Mouse (Mus musculus) heart, embryonic 13.5 days (tissue): ENCODE measurements around the gene Abhd14a. TPM values are rescaled to one million over a fixed set of nuclear protein-coding genes. Genes with fewer than 3 reads are reported as not detected.

Experiments
- ATAC-seq: fragments of 200-750 bp; cut with Nextera tagmentation; 2 replicates; pipeline ENCODE4 v1.8.0; 2017; ENCODE audit warnings: moderate TSS enrichment; ENCODE audit not compliant: insufficient number of reproducible peaks, low FRiP score, low TSS enrichment; ENCODE audit errors: extremely low read depth
- H3K27ac ChIP-seq: fragments of 300-500 bp; sonication (generic); replicated peaks from 2 replicates; pipeline ENCODE4 v1.5.1; 2015; ENCODE audit warnings: moderate library complexity, mild to moderate bottlenecking, inconsistent platforms
- H3K27me3 ChIP-seq: fragments of 300-500 bp; sonication (generic); replicated peaks from 2 replicates; pipeline ENCODE4 v1.6.1; 2015; ENCODE audit warnings: mild to moderate bottlenecking, inconsistent platforms
- H3K36me3 ChIP-seq: fragments of 300-500 bp; sonication (generic); 2 replicates; pipeline ENCODE4 v1.6.1; 2015; ENCODE audit warnings: mild to moderate bottlenecking, inconsistent platforms
- H3K4me1 ChIP-seq: fragments of 300-500 bp; sonication (generic); 2 replicates; pipeline ENCODE4 v1.6.1; 2015; ENCODE audit warnings: inconsistent platforms
- H3K4me2 ChIP-seq: fragments of 300-500 bp; sonication (generic); 2 replicates; pipeline ENCODE4 v1.6.1; 2015; ENCODE audit warnings: inconsistent platforms, mild to moderate bottlenecking, moderate library complexity
- H3K4me3 ChIP-seq: fragments of 300-500 bp; sonication (generic); 2 replicates; pipeline ENCODE4 v1.5.1; 2015; ENCODE audit warnings: moderate library complexity, mild to moderate bottlenecking, inconsistent platforms
- H3K9ac ChIP-seq: fragments of 300-500 bp; sonication (generic); 2 replicates; pipeline ENCODE4 v1.6.1; 2015; ENCODE audit warnings: inconsistent platforms, mild to moderate bottlenecking, moderate library complexity
- H3K9me3 ChIP-seq: fragments of 300-500 bp; sonication (generic); 2 replicates; pipeline ENCODE4 v1.6.1; 2016; ENCODE audit warnings: inconsistent platforms
- WGBS: fragments of 180-500 bp; shearing (Covaris S2); methylation state at CpG from one replicate; pipeline ENCODE4 v1.1.7; 2015; ENCODE audit warnings: mixed read lengths; 5-methylcytosine and 5-hydroxymethylcytosine counted together
- polyA plus RNA-seq: library from polyadenylated mRNA; unstranded; fragments of >200 nt; fragmentation: Nextera tagmentation; extraction: Ambion mirVana; gene quantifications from 2 replicates; pipeline ENCODE4 v1.2.1, GENCODE M21; 2015

The Abhd14a gene
- polyA plus RNA-seq, 1 experiment from 2014 or later: 44.8 TPM

- H3K4me1 ChIP-seq: peaks cover 56% of the 10 kb centered on the region
Observed at GRCm38 (mm10) chr9:106457920-106458319, 10.4 kb upstream of the Abhd14a start.

GRCm38 (mm10) chr9:106457163-106457559, 9.7 kb upstream of the Abhd14a start:
- peaks cover 64% of the 10 kb centered on the region for H3K4me1 ChIP-seq
- 56% methylated on average over 9 of the region's 9 CpGs for WGBS
- H3K4me3 ChIP-seq: peak overlapping the region; percentile 68

More at GRCm38 (mm10) chr9:106457920-106458319, 10.4 kb upstream of the Abhd14a start:
- peaks cover 39% of the 10 kb centered on the region for H3K36me3 ChIP-seq
- no peak overlapping the region; the same call in 1 of the 2 replicates for H3K4me2 ChIP-seq
- 0 out of 2 replicates have a peak overlapping the region, but pooled peaks have one; percentile 84 for H3K27ac ChIP-seq
- no peaks in the 10 kb centered on the region for H3K9me3 ChIP-seq
- no peak for ATAC-seq
- H3K27me3 ChIP-seq: no peaks in the 10 kb centered on the region; the same call in 1 of the 2 replicates
- 64% methylated on average over 5 of the region's 5 CpGs for WGBS
- no peak overlapping the region for H3K4me3 ChIP-seq
- H3K9ac ChIP-seq: peak overlapping the region; percentile 52

GRCm38 (mm10) chr9:106456325-106457162, 9.1 kb upstream of the Abhd14a start:
- peak overlapping the region; percentile 88 for H3K9ac ChIP-seq
- peak overlapping the region; percentile 84 for H3K27ac ChIP-seq
- H3K27me3 ChIP-seq: no peaks in the 10 kb centered on the region
- ATAC-seq: no peak
- 39% methylated on average over 15 of the region's 15 CpGs for WGBS
- peaks cover 27% of the 10 kb centered on the region for H3K36me3 ChIP-seq
- H3K4me1 ChIP-seq: peaks cover 68% of the 10 kb centered on the region
- no peaks in the 10 kb centered on the region for H3K9me3 ChIP-seq
- H3K4me3 ChIP-seq: peak overlapping the region; percentile 68
- peak overlapping the region; percentile 95 for H3K4me2 ChIP-seq

More at GRCm38 (mm10) chr9:106457163-106457559, 9.7 kb upstream of the Abhd14a start:
- Histone ChIP-seq H3K27ac (peak overlapping the region; percentile 84), H3K9me3 (no peaks in the 10 kb centered on the region), H3K27me3 (no peaks in the 10 kb centered on the region), H3K36me3 (peaks cover 33% of the 10 kb centered on the region), H3K9ac (peak overlapping the region; percentile 88), H3K4me2 (peak overlapping the region; percentile 95)
- ATAC-seq: no peak

GRCm38 (mm10) chr9:106454888-106455681, 7.6 kb upstream of the Abhd14a start:
- peaks cover 13% of the 10 kb centered on the region for H3K36me3 ChIP-seq
- peak overlapping the region; percentile 84 for H3K27ac ChIP-seq
- no peaks in the 10 kb centered on the region for H3K9me3 ChIP-seq
- peaks cover 3% of the 10 kb centered on the region; the same call in 1 of the 2 replicates for H3K27me3 ChIP-seq
- WGBS: 3% methylated on average over 17 of the region's 17 CpGs
- peak overlapping the region; percentile 95 for H3K4me2 ChIP-seq
- H3K4me1 ChIP-seq: peaks cover 83% of the 10 kb centered on the region
- H3K9ac ChIP-seq: peak overlapping the region; percentile 88
- no peak for ATAC-seq
- peak overlapping the region; percentile 68 for H3K4me3 ChIP-seq

- Histone ChIP-seq H3K27ac (peak overlapping the region; percentile 84), H3K9ac (peak overlapping the region; percentile 88), H3K4me1 (peaks cover 88% of the 10 kb centered on the region), H3K27me3 (peaks cover 3% of the 10 kb centered on the region; the same call in 1 of the 2 replicates), H3K4me2 (peak overlapping the region; percentile 95), H3K36me3 (peaks cover 8% of the 10 kb centered on the region; the same call in 1 of the 2 replicates), H3K9me3 (no peaks in the 10 kb centered on the region), H3K4me3 (peak overlapping the region; percentile 68)
- no peak; the same call in 1 of the 2 replicates for ATAC-seq
- 2% methylated on average over 16 of the region's 20 CpGs for WGBS
Observed at GRCm38 (mm10) chr9:106454071-106454761, 6.7 kb upstream of the Abhd14a start.

- ATAC-seq: peak; percentile 58
- Histone ChIP-seq H3K27me3 (peaks cover 3% of the 10 kb centered on the region; the same call in 1 of the 2 replicates), H3K4me1 (peaks cover 87% of the 10 kb centered on the region), H3K4me2 (peak within 1 kb of the TSS; percentile 95), H3K4me3 (peak within 1 kb of the TSS; percentile 68), H3K36me3 (0 out of 2 replicates have a peak, but pooled peaks cover 8% of the 10 kb centered on the region), H3K9me3 (no peaks in the 10 kb centered on the region), H3K9ac (peak within 1 kb of the TSS; percentile 88), H3K27ac (peak within 1 kb of the TSS; percentile 84)
- WGBS: under 1% methylated on average over 38 of the region's 74 CpGs
Observed at GRCm38 (mm10) chr9:106453271-106454070, 6.0 kb upstream of the Abhd14a start, which contains the start of gene Pcbp4. Gene Pcbp4 (plus strand): TSS chr9:106453291.

- Histone ChIP-seq H3K36me3 (0 out of 2 replicates have a peak, but pooled peaks cover 1% of the 10 kb centered on the region), H3K4me3 (peak overlapping the region; percentile 68), H3K9ac (peak overlapping the region; percentile 88), H3K4me1 (peaks cover 86% of the 10 kb centered on the region), H3K4me2 (peak overlapping the region; percentile 95), H3K27ac (peak overlapping the region; percentile 84), H3K27me3 (peaks cover 3% of the 10 kb centered on the region; the same call in 1 of the 2 replicates), H3K9me3 (no peaks in the 10 kb centered on the region)
- no peak for ATAC-seq
- WGBS: 5% methylated on average over 6 of the region's 7 CpGs
Observed at GRCm38 (mm10) chr9:106452821-106453220, 5.3 kb upstream of the Abhd14a start.

GRCm38 (mm10) chr9:106452351-106452750, 4.9 kb upstream of the Abhd14a start:
- 0 out of 2 replicates have a peak overlapping the region, but pooled peaks have one; percentile 88 for H3K9ac ChIP-seq
- ATAC-seq: no peak
- peak overlapping the region; percentile 84 for H3K27ac ChIP-seq
- H3K4me1 ChIP-seq: peaks cover 84% of the 10 kb centered on the region
- H3K4me3 ChIP-seq: peak overlapping the region; percentile 68; the same call in 1 of the 2 replicates
- no peaks in the 10 kb centered on the region for H3K36me3 ChIP-seq
- 44% methylated on average over 6 of the region's 6 CpGs for WGBS
- H3K4me2 ChIP-seq: peak overlapping the region; percentile 95
- H3K27me3 ChIP-seq: peaks cover 3% of the 10 kb centered on the region; the same call in 1 of the 2 replicates
- no peaks in the 10 kb centered on the region for H3K9me3 ChIP-seq

- no peak overlapping the region for H3K4me2 ChIP-seq
- H3K9ac ChIP-seq: no peak overlapping the region; the same call in 1 of the 2 replicates
- no peak for ATAC-seq
Observed at GRCm38 (mm10) chr9:106451899-106452298, 4.4 kb upstream of the Abhd14a start.

GRCm38 (mm10) chr9:106451298-106451697, 3.8 kb upstream of the Abhd14a start:
- Histone ChIP-seq H3K9me3 (no peaks in the 10 kb centered on the region), H3K9ac (peak overlapping the region; percentile 64; the same call in 1 of the 2 replicates), H3K36me3 (no peaks in the 10 kb centered on the region), H3K27ac (no peak overlapping the region), H3K4me1 (peaks cover 82% of the 10 kb centered on the region), H3K4me3 (no peak overlapping the region), H3K4me2 (peak overlapping the region; percentile 30), H3K27me3 (peaks cover 3% of the 10 kb centered on the region; the same call in 1 of the 2 replicates)
- ATAC-seq: no peak
- WGBS: 67% methylated on average over 11 of the region's 11 CpGs

More at GRCm38 (mm10) chr9:106451899-106452298, 4.4 kb upstream of the Abhd14a start:
- Histone ChIP-seq H3K36me3 (no peaks in the 10 kb centered on the region), H3K4me1 (peaks cover 82% of the 10 kb centered on the region), H3K27ac (no peak overlapping the region), H3K9me3 (no peaks in the 10 kb centered on the region), H3K4me3 (no peak overlapping the region), H3K27me3 (peaks cover 3% of the 10 kb centered on the region; the same call in 1 of the 2 replicates)
- WGBS: 43% methylated on average over 2 of the region's 2 CpGs
